Mouse (Mus musculus): ENCODE data around the gene Ear10. TPM values are rescaled to one million over a fixed set of nuclear protein-coding genes. Genes with fewer than 3 reads are reported as not detected.
"Not testable (repeated sequence)": the region's sequence is repeated elsewhere in the genome, so short reads cannot be mapped to it uniquely, and the experiment has no call there.

Ear10 gene
- not detected in 2 replicates for polyA plus RNA-seq (2016; fragmentation: Nextera tagmentation; extraction: Ambion mirVana)

DNA sequence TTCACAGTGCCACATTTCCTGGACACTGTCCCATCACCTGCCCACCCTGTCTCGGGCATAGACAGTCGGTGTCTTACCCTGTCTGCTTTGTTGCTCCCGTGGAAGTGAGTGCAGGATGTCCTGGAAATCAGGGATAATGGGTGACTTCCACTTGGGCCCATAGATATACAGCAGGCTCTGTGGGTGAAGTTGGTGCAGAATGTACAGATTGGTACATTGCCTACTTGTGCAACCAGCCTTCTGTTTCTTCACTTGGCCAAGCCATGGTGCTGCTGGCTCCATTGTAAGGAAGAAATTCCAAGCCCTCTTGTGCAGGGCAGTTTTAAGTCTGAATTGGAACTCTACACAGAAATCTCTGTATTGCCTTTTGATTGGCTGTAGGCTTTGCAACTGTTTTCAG is at the start of gene Ear10:
TSS of gene Ear10 (minus strand) at position 101 of the 400 bp plus-strand sequence.
- not testable (repeated sequence) for H3K27me3 ChIP-seq (ENCODE audit: insufficient read depth, poor library complexity, severe bottlenecking); H3K9me3 ChIP-seq; H3K36me3 ChIP-seq; H3K27ac ChIP-seq; H3K4me3 ChIP-seq; H3K4me1 ChIP-seq; DNase-seq (ENCODE audit: low spot score)
- 75% methylated on average over 3 of the region's 3 CpGs for WGBS

DNA sequence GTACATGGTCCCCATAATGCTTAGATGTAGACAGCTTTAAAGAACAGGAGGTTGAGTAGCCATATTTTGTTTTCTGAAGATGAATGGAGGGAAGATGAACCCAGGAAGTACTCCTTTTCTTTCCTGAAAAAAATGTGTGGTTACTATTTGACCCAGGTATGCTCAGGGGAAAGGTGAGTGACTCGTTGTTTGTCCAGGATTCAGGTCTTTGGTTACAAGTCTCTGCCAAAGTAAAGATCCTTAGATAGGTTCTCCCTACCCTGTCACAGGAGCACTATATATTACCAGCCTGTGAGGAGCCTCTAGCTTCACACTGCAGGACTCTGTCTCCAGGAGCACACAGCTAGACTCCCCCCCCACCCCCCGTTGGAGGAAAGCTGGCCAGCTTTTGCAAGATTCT is 33.4 kb upstream of the Ear10 start, which contains the start of gene Ang5:
TSS of gene Ang5 (plus strand) at position 301 of the 400 bp plus-strand sequence.
- DNase-seq (ENCODE audit: low spot score); H3K4me1 ChIP-seq; H3K9me3 ChIP-seq; H3K36me3 ChIP-seq; H3K27ac ChIP-seq; H3K27me3 ChIP-seq (ENCODE audit: insufficient read depth, poor library complexity, severe bottlenecking); H3K4me3 ChIP-seq: not testable (repeated sequence)
- WGBS, result no CpG with 5 or more reads among the region's 2 CpGs

- H3K27ac ChIP-seq; H3K4me3 ChIP-seq; DNase-seq (ENCODE audit: low spot score); H3K36me3 ChIP-seq; H3K27me3 ChIP-seq (ENCODE audit: insufficient read depth, poor library complexity, severe bottlenecking); H3K4me1 ChIP-seq; H3K9me3 ChIP-seq: not testable (repeated sequence)
- WGBS, result no CpG with 5 or more reads among the region's 1 CpGs
Measured at GRCm38 (mm10) chr14:43955074-43955473, 31.7 kb upstream of the Ear10 start.

DNA sequence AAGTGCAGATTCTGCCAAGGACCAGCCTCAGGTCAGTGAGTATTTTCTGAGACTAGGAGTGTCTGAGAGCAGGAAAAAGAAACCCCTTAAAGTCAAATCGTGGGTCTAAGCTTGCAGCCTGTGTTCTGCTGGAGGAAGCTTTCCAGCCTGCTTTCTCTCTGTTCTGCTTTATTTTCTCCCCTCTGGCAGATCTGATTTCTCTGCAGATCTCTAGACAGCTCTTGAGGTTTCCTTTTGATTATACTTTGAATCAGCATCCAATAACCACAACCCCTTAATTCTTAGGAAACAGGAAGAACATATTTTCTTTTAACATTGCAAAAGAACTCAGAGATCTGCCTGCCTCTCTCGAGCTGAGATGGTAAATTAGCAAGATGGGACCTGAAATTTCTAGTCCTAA is 30.0 kb upstream of the Ear10 start:
- not testable (repeated sequence) for H3K36me3 ChIP-seq, H3K27ac ChIP-seq

DNA sequence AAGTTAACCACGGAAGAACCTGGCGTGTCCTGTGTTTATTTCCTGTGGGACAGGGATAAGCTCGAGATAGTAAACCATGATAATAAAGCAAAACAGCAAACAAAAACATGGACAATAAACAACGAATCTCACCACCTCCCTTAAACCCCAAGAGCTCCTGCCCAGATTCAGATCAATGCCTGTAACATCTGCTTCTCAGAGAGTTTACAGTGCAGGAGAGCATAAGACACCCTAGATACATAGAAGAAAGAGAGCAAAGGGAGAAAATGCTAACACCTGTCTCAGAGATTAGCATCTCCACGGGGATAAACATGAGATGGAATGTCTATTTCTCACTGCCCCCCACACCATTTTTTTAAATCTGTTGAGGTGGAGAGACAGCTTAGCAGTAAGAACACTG is 10.0 kb upstream of the Ear10 start:
- H3K27ac ChIP-seq; H3K9me3 ChIP-seq; H3K4me3 ChIP-seq; H3K4me1 ChIP-seq; H3K36me3 ChIP-seq; DNase-seq (ENCODE audit: low spot score); H3K27me3 ChIP-seq (ENCODE audit: insufficient read depth, poor library complexity, severe bottlenecking): not testable (repeated sequence)
- WGBS, result 50% methylated on average over 5 of the region's 5 CpGs

More for the DNA sequence above, 30.0 kb upstream of the Ear10 start:
- H3K9me3 ChIP-seq; H3K27me3 ChIP-seq (ENCODE audit: insufficient read depth, poor library complexity, severe bottlenecking); H3K4me1 ChIP-seq; DNase-seq (ENCODE audit: low spot score); H3K4me3 ChIP-seq: not testable (repeated sequence)
- WGBS, result 41% methylated on average over 2 of the region's 2 CpGs

GRCm38 (mm10) chr14:43932991-43933390 is 9.6 kb upstream of the Ear10 start:
- not testable (repeated sequence) for H3K36me3 ChIP-seq; H3K4me3 ChIP-seq; H3K9me3 ChIP-seq; H3K27ac ChIP-seq; H3K4me1 ChIP-seq; H3K27me3 ChIP-seq (ENCODE audit: insufficient read depth, poor library complexity, severe bottlenecking); DNase-seq (ENCODE audit: low spot score)
- 19% methylated on average over 8 of the region's 8 CpGs for WGBS

DNA sequence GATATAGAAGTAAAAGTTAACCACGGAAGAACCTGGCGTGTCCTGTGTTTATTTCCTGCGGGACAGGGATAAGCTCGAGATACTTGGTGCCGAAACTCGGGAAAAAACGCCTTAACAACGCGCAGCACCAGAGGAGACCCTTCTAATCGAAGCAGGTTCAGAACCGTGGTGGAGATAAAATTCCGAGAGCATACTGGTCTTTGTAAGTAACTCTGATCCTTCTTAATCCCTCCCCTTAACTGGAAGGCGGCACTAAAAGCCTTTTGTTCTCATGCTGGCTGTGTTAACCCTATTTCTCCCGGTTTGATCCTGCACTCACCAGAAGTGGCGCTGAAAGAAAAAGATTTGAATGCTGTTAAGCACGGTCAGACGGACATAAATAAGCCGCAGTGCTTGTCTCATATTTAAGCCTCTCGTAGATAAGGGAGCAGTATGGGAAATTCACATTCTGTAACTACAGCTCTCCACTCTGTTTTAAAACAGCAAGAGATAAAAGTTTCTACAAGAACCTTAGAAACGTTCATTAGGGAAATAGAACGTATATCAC is 2.1 kb upstream of the Ear10 start:
- DNase-seq (ENCODE audit: low spot score), result peak; percentile 83

GRCm38 (mm10) chr14:43924688-43925403 is 1.5 kb upstream of the Ear10 start, which contains the start of gene Gm8113:
Gene Gm8113 (plus strand): TSS chr14:43925390.
- Histone ChIP-seq H3K4me3 (peak within 1 kb of the TSS; percentile 57), H3K27ac (peak within 1 kb of the TSS; percentile 90)
- H3K27me3 ChIP-seq (ENCODE audit: insufficient read depth, poor library complexity, severe bottlenecking); H3K9me3 ChIP-seq; H3K4me1 ChIP-seq; H3K36me3 ChIP-seq: not testable (repeated sequence)
- WGBS, result 9% methylated on average over 10 of the region's 10 CpGs
- peak; percentile 92 for DNase-seq (ENCODE audit: low spot score)

More for the DNA sequence above, 2.1 kb upstream of the Ear10 start:
- WGBS, result 7% methylated on average over 21 of the region's 21 CpGs
- not testable (repeated sequence) for H3K9me3 ChIP-seq; H3K36me3 ChIP-seq; H3K4me1 ChIP-seq; H3K27me3 ChIP-seq (ENCODE audit: insufficient read depth, poor library complexity, severe bottlenecking)
- Histone ChIP-seq H3K4me3 (peak overlapping the region; percentile 57), H3K27ac (peak overlapping the region; percentile 90)

- not testable (repeated sequence) for H3K4me1 ChIP-seq; DNase-seq (ENCODE audit: low spot score)
Measured at GRCm38 (mm10) chr14:43918214-43918613, 5.1 kb downstream of the Ear10 start.

GRCm38 (mm10) chr14:43898577-43898976 is 24.8 kb downstream of the Ear10 start:
- 85% methylated on average over 3 of the region's 3 CpGs for WGBS
- H3K36me3 ChIP-seq; H3K4me3 ChIP-seq; H3K9me3 ChIP-seq; DNase-seq (ENCODE audit: low spot score); H3K4me1 ChIP-seq; H3K27me3 ChIP-seq (ENCODE audit: insufficient read depth, poor library complexity, severe bottlenecking); H3K27ac ChIP-seq: not testable (repeated sequence)

More at GRCm38 (mm10) chr14:43918214-43918613, 5.1 kb downstream of the Ear10 start:
- H3K4me3 ChIP-seq; H3K27me3 ChIP-seq (ENCODE audit: insufficient read depth, poor library complexity, severe bottlenecking); H3K27ac ChIP-seq; H3K9me3 ChIP-seq; H3K36me3 ChIP-seq: not testable (repeated sequence)

DNA sequence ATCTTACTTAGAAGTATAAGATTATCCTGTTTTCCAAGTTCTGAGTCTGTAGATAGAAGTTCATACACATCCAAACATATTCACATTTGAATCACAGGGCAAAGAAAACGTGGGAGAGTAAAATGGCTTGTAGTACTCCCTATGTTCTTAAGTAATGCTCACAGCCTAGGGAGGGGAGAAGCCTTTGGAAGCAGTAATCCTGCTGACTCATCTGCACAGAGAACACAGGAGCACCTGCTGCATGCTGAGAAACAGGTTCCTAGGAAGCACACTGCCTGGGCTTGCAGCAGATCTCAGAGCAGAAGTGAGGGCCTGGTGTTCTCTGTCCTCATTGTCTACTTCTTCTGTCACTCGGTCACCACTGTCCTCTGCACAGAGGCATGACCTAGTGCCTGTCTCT is 28.0 kb downstream of the Ear10 start:
- H3K27me3 ChIP-seq (ENCODE audit: insufficient read depth, poor library complexity, severe bottlenecking); H3K4me1 ChIP-seq; H3K36me3 ChIP-seq; H3K9me3 ChIP-seq; DNase-seq (ENCODE audit: low spot score); H3K4me3 ChIP-seq; H3K27ac ChIP-seq: not testable (repeated sequence)
- 52% methylated on average over 1 of the region's 2 CpGs for WGBS

DNA sequence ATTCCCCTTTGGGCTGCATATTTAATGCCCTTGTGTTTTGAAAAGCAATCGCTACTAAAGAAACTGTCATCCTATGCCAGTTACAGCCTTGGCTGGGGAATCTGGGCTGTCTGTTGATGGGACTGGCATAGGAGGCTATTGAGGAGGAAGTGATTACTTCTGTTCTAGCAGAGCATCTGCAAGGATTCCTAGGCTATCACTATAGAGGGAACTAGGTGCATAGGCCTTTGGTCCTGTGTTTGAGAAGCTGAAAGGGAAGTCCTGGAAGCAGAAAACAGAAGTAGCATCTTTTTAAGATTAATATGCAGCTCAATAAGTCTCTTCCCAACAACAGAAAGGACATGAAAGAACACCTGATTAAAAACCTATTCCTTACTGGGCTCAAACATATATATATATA is 32.1 kb downstream of the Ear10 start:
- WGBS, result 72% methylated on average over 1 of the region's 1 CpGs
- not testable (repeated sequence) for DNase-seq (ENCODE audit: low spot score); H3K4me1 ChIP-seq; H3K4me3 ChIP-seq; H3K27me3 ChIP-seq (ENCODE audit: insufficient read depth, poor library complexity, severe bottlenecking); H3K9me3 ChIP-seq; H3K36me3 ChIP-seq; H3K27ac ChIP-seq

GRCm38 (mm10) chr14:43886235-43886634 is 37.1 kb downstream of the Ear10 start:
- not testable (repeated sequence) for H3K27ac ChIP-seq; H3K27me3 ChIP-seq (ENCODE audit: insufficient read depth, poor library complexity, severe bottlenecking); H3K4me3 ChIP-seq; H3K4me1 ChIP-seq; DNase-seq (ENCODE audit: low spot score); H3K9me3 ChIP-seq; H3K36me3 ChIP-seq
- 58% methylated on average over 1 of the region's 1 CpGs for WGBS
